Mouse (Mus musculus): ENCODE measurements around the gene Dll4.

DNA sequence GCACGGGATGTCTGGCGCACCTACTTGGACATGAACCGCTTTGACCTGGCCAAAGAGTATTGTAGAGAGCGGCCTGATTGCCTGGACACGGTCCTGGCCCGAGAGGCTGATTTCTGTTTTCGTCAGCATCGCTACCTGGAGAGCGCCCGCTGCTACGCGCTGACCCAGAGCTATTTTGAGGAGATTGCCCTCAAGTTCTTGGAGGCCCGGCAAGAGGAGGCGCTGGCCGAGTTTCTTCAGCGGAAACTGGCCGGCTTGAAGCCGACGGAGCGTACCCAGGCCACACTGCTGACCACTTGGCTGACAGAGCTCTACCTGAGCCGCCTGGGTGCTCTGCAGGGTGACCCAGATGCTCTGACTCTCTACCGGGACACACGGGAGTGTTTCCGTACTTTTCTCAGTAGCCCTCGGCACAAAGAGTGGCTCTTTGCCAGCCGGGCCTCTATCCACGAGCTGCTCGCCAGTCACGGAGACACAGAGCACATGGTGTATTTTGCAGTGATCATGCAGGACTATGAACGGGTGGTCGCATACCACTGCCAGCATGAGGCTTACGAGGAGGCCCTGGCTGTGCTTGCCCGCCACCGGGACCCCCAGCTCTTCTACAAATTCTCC lies 31.7 kb upstream of the Dll4 start:
- TF ChIP-seq CTCF (IDR thresholded peaks at IDR 0.05; ENCODE audit: low read depth) (no peak), EP300 (optimal IDR thresholded peaks at IDR 0.05) (no peak)
